Mouse (Mus musculus) large intestine, adult 2 months (tissue): ENCODE measurements at regions not wholly inside any gene's neighbourhood (a gene's known extent, or its start where the extent isn't known, plus 50 kb on each side); places are given as distances from the start of the nearest gene placed in this dataset.
"Not testable (repeated sequence)": the region's sequence is repeated elsewhere in the genome, so short reads cannot be mapped to it uniquely, and the experiment has no call there.

ENCODE experiments used
- DNase-seq: peaks from one replicate; pipeline ENCODE4 v3.0.0-alpha.2; 2012; ENCODE audit warnings: low read depth, low spot score
- WGBS: fragments of 180-500 bp; shearing (Covaris S2); methylation state at CpG from one replicate; pipeline ENCODE4 v1.1.7; 2018; 5-methylcytosine and 5-hydroxymethylcytosine counted together

GRCm38 (mm10) chr2:84042793-84043192 is 52.4 kb downstream of the Gm13691 start:
- DNase-seq, result no peak
- WGBS, result 31% methylated on average over 2 of the region's 2 CpGs

- no peak for DNase-seq
- 78% methylated on average over 9 of the region's 9 CpGs for WGBS
Observed at GRCm38 (mm10) chr2:84048398-84049140, 58.2 kb downstream of the Gm13691 start.

- 43% methylated on average over 3 of the region's 3 CpGs for WGBS
- no peak for DNase-seq
Observed at GRCm38 (mm10) chr2:84051883-84052331, 61.6 kb downstream of the Gm13691 start.

GRCm38 (mm10) chr2:84059246-84059645 is 68.9 kb downstream of the Gm13691 start:
- no peak for DNase-seq
- WGBS, result 50% methylated on average over 7 of the region's 7 CpGs

GRCm38 (mm10) chr2:84061221-84061620 is 70.9 kb downstream of the Gm13691 start:
- 93% methylated on average over 1 of the region's 1 CpGs for WGBS
- no peak for DNase-seq

GRCm38 (mm10) chr2:84064371-84064770 is 74.0 kb downstream of the Gm13691 start:
- 70% methylated on average over 2 of the region's 2 CpGs for WGBS
- DNase-seq, result no peak

- no peak for DNase-seq
- 42% methylated on average over 7 of the region's 7 CpGs for WGBS
Observed at GRCm38 (mm10) chr2:84065061-84065460, 74.7 kb downstream of the Gm13691 start.

GRCm38 (mm10) chr2:84065749-84066148 is 75.4 kb downstream of the Gm13691 start:
- DNase-seq, result no peak
- 77% methylated on average over 2 of the region's 2 CpGs for WGBS

GRCm38 (mm10) chr2:84066151-84066693 is 75.9 kb downstream of the Gm13691 start:
- no peak for DNase-seq
- 57% methylated on average over 3 of the region's 3 CpGs for WGBS

GRCm38 (mm10) chr2:84066785-84067526 is 76.6 kb downstream of the Gm13691 start:
- DNase-seq, result no peak
- WGBS, result 83% methylated on average over 6 of the region's 6 CpGs

GRCm38 (mm10) chr2:84068617-84069016 is 78.3 kb downstream of the Gm13691 start:
- 53% methylated on average over 4 of the region's 4 CpGs for WGBS
- DNase-seq, result no peak

GRCm38 (mm10) chr2:84069411-84069810 is 79.1 kb downstream of the Gm13691 start:
- 71% methylated on average over 1 of the region's 1 CpGs for WGBS
- not testable (repeated sequence) for DNase-seq

GRCm38 (mm10) chr2:84072881-84073583 is 82.7 kb downstream of the Gm13691 start:
- 47% methylated on average over 8 of the region's 8 CpGs for WGBS
- no peak for DNase-seq

- WGBS, result 91% methylated on average over 3 of the region's 3 CpGs
Observed at GRCm38 (mm10) chr2:84075944-84076343, 85.6 kb downstream of the Gm13691 start.

GRCm38 (mm10) chr2:84079284-84079683 is 88.9 kb downstream of the Gm13691 start:
- no peak for DNase-seq
- WGBS, result 46% methylated on average over 8 of the region's 8 CpGs

More at GRCm38 (mm10) chr2:84075944-84076343, 85.6 kb downstream of the Gm13691 start:
- DNase-seq, result no peak

GRCm38 (mm10) chr2:84080228-84080627 is 89.9 kb downstream of the Gm13691 start:
- WGBS, result 28% methylated on average over 3 of the region's 3 CpGs

GRCm38 (mm10) chr2:84094751-84095150 is 104.4 kb downstream of the Gm13691 start:
- WGBS, result 85% methylated on average over 1 of the region's 1 CpGs
- DNase-seq, result no peak

More at GRCm38 (mm10) chr2:84080228-84080627, 89.9 kb downstream of the Gm13691 start:
- no peak for DNase-seq

GRCm38 (mm10) chr2:84098746-84099145 is 108.4 kb downstream of the Gm13691 start:
- 73% methylated on average over 4 of the region's 4 CpGs for WGBS
- no peak for DNase-seq

- 70% methylated on average over 6 of the region's 6 CpGs for WGBS
- DNase-seq, result no peak
Observed at GRCm38 (mm10) chr2:84113562-84113961, 123.2 kb downstream of the Gm13691 start.

- no peak for DNase-seq
- WGBS, result 90% methylated on average over 2 of the region's 2 CpGs
Observed at GRCm38 (mm10) chr2:84119839-84120238, 129.5 kb downstream of the Gm13691 start.
